Mouse (Mus musculus): ENCODE measurements at regions not wholly inside any gene's neighbourhood (a gene's known extent, or its start where the extent isn't known, plus 50 kb on each side); places are given as distances from the start of the nearest gene placed in this dataset.

DNA sequence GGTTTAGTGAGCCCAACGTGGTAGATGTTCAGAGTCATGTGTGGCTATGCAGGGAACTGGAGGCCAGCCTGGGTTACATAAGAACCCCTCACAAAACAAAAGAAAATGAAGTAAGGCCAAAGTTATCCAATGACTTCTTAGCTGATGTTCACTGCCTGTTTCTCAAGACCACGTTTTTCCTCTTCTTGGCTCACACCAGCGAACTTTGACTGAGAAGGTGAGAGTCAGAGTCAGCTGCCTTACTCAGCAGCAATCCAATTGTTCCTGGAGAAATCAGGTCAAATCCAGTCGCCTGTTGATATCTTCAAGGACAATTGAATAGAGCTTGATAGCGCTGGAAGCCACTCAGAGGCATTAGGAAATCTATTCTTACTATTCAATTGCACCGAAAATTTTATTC lies 142.0 kb upstream of the Mast4 start:
- DNase-seq (ENCODE audit: low spot score in 2 of 2), result no peak

DNA sequence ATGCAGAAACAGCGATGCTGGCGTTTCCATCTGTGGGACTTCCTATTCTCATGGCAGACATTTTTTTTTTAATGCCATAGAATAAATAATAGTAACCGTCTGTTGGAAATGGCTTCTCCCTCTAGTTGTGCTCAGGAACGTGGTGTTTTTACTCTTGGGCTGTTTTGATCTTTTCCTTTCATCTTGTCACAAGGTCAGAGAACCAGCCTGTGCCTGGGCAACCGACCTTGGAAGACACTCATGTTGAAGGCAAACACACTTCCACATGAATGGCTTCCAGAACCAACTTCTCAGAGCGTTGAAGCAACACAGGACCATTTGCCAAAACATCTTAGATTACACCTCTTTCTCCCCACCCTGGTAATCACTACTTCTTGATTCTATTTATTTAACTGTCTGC lies 137.9 kb upstream of the Mast4 start:
- no peak for DNase-seq (ENCODE audit: low spot score in 2 of 2)

DNA sequence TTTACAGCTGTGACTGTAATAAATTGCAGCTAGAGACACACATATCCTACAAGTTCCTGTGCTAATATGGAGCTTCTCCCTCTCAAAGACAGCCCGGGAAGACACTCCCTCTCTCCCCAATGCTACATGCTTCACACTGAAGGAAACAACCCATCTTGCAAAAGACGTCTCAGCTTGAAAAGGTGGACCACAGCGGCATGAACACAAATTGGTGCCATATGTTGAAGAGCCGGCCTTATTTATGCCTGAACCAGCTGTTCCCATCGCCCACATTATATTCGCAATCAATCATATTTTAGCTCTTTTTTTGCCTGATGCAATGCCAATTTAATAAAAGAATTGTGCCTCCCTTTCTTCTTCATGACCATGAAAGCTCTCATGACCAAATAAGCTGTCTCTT lies 135.8 kb upstream of the Mast4 start:
- no peak for DNase-seq (ENCODE audit: low spot score in 2 of 2)

DNA sequence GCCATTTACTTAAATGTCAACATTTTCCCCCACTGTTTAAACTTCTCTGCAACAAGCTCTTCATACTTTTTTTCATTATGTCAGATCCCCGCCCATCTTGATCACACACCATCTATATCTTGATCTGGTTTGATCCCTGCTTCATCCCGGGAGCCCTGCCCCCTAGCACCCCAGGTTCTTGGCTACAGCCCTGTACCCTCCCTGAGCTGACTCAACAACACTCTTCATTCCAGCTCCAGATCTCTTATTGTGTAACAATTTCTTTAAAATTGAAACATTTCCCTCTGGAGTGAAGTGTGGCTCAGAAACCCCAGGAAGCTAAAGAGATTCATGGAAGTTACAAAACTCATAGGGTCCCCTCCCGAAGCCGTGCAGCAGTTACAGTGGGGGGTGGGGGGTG lies 126.2 kb upstream of the Mast4 start:
- DNase-seq (ENCODE audit: low spot score in 2 of 2), result no peak

DNA sequence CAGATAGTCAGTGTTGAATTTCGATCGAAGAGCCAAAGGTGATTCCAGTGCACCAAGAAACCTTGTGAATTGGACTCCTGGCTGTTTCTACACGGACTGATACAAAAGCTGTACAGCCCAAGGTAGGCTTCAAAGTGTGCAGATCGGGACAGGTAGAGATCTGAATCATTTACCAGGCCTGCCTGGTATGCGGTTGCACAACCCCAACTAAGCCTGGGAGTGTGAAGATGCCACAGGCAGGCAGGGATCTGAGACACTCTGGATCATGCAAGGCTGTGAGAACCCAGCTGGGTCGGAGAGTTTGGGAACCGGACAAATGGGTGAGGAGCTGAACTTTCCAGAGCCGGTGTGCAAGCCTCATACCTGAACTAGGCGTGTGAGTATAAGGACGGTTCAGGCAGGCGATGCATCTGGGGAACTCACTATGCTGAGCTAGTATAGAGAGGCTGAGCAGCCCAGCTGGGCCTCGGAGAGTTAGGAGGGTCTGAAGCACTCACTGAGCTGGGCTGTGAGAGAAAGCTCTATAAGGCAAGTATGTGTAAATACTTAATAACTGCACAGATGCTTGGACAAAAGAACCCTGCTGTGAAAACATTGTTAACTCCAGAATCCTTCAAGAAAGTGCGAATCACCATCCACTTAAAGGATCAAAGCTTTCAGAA lies 125.3 kb upstream of the Mast4 start:
- DNase-seq (ENCODE audit: low spot score in 2 of 2), result no peak

DNA sequence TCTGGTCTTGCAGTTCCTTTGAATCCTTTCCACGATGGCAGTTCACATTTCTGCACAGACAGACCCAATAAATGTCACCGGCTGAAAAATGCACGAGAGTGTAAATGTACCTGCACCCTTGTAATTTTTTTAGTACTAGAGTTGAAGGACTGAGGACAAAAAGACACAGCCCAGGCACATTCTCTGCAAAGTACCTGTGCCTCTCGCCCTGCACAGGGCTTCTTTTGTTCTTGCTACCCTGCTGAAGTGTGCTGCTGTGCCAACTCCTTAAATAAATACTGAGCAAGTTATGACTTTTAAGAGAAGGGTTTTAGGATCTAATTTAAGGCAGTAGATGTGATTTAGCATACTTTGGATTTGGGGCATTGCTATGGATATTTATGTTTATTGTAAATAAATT lies 118.5 kb upstream of the Mast4 start:
- DNase-seq (ENCODE audit: low spot score in 2 of 2), result no peak

DNA sequence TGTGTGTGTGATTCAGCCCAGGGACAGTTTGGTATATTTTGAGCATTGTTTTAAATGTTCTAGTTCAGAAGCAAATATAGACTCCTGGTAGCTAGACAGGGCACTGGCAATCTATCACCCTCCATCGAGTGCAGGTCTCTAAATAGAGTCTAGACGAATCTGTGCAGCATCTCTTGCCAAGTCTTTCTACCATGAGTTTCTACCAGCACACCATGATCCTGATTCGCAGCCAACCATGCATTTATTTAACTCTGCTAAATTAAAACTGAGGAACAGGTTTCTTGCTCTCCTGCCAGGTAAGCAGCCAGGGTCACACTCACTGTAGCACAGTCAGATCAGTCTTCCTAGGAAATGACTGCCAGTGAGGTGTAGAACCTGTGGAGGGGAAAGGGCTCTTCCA lies 96.3 kb upstream of the Mast4 start:
- no peak for DNase-seq (ENCODE audit: low spot score in 2 of 2)

DNA sequence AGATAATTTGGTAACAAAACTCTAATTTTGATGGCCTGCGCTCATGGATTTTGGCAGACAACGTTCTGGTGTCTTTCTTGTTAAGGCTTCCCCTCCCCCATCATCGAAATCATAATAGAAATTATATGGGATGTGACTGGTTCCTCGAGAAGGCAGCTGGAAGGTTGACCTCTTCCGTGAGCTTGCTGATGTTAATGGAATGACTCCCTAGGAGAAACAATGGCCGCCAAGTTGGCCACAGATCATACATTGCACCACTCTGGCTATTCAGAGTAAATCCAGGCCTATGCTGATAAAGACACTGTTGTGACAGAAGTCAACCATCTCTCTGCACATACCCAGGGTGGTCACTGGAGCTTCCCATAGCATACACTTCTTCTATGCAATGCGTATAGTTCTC lies 89.7 kb upstream of the Mast4 start:
- no peak for DNase-seq (ENCODE audit: low spot score in 2 of 2)

DNA sequence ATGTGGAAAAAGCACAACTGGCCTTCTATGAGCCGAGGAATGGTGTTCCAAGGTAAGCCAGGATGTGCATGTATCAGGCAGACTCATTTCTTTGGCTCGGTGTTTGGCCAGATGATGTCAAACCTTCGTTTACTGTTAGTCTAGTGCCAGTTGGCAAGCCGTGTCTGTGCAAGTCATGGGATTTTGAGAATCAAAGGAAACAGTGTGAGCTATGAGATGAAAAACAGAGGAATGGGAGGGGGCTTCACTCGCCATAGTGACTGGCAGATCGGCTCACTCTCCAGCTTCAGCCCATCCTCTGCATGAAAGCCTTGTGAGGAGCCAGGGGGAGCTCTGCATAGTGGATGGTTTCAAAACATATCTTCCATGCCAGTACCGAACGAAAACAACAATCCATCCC lies 89.1 kb upstream of the Mast4 start:
- DNase-seq (ENCODE audit: low spot score in 2 of 2), result no peak

DNA sequence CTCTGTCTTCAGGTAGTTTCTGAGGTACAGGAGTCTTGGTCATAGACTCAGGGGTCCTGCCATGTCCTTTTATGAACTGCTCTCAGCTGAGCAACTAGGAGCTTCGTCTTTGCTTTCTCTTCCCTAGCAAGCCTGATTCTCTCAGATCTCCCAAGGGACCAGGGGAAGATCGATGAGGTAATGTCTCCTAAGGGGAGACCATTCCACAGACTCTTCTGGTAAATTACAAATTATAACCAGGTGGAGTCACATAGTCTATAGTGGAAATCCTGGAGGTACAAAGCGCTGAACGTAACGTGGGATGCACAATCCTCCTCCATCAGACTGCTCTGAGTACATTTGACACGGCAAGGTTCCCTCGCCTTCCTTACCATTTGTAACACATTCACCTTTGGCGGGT lies 88.7 kb upstream of the Mast4 start:
- DNase-seq (ENCODE audit: low spot score in 2 of 2), result no peak

DNA sequence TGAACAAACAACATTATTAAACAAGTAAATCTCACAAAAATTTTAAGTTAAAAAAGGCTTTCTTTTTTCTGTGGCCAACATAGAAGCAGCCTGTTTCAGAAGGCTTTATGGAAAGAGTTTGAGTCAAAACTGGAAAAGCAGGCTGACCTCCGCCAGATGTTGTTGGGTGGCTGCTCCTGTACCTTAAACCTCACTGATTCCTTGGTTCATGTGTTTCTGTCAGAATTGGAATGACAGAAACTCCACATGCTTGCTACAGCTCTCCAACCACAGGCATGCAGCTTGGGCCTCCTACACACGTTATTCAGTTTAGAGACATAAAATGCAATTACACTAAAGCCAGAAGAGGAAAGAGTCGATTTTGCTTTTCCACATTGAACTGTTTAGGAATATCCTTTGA lies 84.8 kb upstream of the Mast4 start:
- no peak for DNase-seq (ENCODE audit: low spot score in 2 of 2)

DNA sequence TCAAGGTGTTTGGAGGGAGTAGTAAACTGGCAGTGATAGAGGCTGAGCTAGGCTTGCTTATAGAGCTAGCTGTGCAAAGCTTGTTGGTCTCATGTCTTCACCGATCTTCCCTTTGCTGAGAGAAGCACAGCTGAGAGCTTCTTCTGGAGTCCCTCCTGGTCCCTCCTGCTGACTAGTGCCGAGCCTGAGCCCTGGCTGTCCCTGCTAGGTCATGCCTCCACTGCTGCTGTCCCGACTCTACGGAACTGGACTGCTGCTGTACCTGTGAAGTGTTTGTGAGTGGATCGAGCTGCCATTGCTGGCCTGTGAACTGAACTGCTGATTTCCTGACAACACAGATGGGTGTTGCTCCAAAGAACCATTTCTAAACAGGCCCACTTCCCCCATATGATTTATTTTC lies 83.0 kb upstream of the Mast4 start:
- no peak for DNase-seq (ENCODE audit: low spot score in 2 of 2)

DNA sequence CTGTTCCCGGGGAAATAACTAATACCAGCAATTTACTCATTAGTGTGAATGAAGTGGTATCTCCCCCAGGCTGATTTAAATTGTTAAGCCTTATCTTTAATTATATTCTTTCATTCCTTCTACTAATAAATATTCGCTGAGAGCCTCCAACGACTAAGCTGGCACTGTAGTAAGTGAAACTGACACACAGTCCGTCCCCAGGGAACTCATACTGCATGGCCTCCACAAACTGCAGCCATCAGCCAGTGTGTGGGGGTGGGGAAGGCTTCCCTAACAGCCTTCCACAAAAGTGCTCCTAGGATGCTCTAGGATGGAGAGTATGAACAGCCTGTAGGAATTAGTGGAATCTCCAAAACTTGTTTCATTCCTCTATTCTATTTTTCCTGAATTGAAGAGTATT lies 81.0 kb upstream of the Mast4 start:
- no peak for DNase-seq (ENCODE audit: low spot score in 2 of 2)

DNA sequence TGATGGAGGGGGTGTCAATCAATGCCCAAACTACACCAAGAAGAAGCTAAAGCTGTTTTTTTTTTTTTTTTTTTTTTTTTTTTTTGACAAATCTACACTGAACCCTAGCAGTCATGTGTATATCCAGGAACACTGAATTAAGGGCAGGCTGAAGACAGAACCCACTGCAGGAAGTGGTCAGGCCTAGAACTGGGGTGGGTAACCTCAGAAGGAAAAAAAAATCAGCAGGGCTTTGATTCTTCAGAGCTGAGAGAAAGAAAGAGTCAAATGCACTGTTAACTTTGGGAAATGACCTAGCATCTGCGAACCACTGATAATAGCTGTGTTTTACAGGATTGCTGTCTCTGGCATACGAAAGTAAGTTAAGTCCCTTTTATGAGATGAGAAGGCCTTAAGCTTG lies 78.3 kb upstream of the Mast4 start:
- DNase-seq (ENCODE audit: low spot score in 2 of 2), result no peak

DNA sequence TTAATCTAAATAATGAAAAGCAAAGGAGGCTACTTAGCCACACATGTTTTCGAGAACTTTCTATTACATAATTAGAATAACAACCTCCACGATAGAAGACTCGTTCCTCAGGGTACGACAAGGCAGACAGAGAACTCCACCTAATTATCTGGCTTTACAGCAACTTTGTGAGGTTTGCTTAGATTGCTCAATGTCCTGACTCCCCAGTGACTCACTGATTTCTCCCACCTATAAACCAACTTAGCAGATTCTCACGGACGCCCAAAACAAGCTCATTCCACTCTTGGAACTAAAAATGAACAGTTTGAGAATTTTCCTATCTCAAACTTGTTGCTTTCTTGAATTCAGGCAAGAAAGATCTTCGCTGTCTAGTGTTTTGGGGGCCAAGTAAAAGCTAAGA lies 75.0 kb upstream of the Mast4 start:
- DNase-seq (ENCODE audit: low spot score in 2 of 2), result no peak

DNA sequence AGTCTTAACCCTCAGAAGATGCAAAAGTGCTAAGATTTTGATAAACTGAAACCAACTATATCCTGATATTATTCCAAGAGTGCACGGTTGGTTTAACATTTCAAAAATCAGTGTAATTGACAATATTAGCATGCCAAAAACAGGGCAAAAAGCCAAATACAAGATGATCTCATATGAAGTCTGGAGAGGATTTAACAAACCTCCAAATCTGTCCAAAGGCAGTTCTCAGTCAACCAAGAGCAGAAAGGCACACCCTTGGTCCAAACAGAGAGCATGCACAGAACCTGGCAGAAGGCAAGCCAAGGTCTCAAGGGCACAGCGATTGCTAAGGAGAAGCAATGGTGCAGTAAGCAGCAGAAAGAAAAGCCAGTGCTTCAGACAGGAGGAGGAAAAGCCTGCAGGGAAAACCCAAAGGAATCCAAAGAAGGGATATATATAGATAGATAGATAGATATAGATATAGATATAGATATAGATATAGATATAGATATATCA lies 62.3 kb upstream of the Mast4 start:
- no peak for DNase-seq (ENCODE audit: low spot score in 2 of 2)

DNA sequence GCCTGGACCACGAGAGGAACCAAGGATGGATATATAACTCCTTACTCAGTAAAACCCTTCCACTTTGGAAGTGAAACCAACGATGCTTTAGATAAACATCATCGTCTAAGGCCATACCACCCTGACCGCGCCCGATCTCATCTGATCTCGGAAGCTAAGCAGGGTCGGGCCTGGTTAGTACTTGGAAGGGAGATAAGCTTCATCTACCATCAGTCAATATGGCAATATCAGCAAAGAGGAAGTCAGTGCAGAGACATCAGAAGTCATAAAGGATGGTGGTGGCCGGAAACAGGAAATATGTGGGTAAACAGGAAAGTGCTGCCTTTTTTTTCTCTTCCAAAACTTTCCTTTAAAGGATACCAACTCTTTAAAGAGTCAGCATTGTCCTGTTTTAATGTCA lies 61.8 kb upstream of the Mast4 start:
- no peak for DNase-seq (ENCODE audit: low spot score in 2 of 2)

DNA sequence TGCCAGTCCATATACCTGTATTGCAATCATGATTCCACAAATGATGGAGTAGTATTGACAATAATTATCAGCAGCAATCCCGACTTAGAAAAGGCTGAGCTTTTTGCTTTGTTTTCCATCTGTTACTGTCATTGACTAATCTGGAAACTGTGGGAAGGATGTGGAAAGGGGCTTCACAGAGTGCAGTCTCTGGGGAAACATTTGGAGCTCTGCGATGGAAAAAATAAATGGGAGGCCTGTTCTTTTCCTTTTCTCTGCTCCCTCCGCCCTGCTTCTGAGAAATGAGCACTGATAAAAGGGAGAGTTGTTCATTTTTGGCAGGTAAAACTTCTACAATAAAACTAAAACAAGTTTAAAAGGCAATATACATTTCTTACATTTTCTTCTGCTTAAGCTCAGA lies 58.3 kb upstream of the Mast4 start:
- no peak for DNase-seq (ENCODE audit: low spot score in 2 of 2)

DNA sequence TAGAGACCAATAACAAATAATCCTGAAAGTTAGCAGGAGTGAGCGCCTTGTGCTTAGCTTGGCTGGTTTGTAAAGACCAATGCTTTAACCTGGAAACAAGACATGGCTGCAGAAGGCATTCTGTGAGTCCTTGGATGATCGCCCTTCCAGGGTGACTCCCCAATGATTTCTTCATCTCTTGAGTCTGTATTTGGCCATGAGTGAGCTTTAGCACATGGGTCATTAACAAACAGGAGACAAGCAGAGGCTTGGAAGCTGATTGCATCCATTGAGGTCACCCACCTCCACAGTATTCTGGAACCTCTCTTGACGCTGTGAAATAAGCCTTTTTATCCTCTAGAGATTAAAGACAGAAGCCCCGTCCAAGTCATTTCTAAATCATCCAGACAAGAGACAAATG lies 57.1 kb upstream of the Mast4 start:
- DNase-seq (ENCODE audit: low spot score in 2 of 2), result no peak

DNA sequence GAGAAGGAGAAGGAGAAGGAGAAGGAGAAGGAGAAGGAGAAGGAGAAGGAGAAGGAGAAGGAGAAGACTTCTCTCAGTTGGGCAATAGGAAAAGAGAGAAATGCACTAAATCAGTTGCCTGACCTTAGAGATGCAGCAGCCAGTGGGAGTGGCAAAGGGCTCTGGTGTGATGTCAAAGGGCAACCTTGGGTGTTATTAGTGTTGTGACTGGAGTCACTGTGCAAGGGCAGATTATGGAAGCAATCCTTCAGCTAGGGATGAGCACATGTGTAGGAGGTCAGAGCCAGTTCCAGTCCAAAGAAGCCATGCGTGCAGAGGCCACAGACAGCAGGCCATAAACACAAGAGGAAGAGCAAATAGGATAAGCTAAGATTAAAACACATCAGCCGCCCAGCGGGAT lies 56.7 kb upstream of the Mast4 start:
- DNase-seq (ENCODE audit: low spot score in 2 of 2), result no peak

DNA sequence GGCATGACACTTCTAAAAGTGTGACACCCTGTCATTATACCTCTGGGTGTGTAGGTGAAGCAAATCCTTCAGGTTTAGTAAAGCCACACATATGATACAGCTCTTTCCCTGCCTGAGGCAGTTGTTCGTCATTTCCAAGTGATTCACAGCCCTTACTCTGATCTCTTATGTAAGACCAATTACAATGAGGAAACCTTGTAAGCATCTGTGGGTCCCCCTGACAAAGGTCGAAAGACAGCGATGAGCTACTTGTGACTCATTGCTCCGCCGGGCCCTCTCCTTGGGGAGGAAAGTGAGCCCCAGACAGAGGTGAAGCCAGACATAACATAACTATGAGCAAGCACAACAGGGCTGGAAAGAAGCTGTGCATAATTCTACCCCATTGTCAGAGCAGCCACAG lies 52.7 kb upstream of the Mast4 start:
- no peak for DNase-seq (ENCODE audit: low spot score in 2 of 2)

Measured in frontal cortex, postnatal 10 days (tissue).